Mouse (Mus musculus): ENCODE measurements around the gene Mark2.
A peak's percentile ranks its signal among the peaks of the same experiment; 100 is the strongest.
"Not testable (repeated sequence)": the region's sequence is repeated elsewhere in the genome, so short reads cannot be mapped to it uniquely, and the experiment has no call there.

Gene Mark2

DNA sequence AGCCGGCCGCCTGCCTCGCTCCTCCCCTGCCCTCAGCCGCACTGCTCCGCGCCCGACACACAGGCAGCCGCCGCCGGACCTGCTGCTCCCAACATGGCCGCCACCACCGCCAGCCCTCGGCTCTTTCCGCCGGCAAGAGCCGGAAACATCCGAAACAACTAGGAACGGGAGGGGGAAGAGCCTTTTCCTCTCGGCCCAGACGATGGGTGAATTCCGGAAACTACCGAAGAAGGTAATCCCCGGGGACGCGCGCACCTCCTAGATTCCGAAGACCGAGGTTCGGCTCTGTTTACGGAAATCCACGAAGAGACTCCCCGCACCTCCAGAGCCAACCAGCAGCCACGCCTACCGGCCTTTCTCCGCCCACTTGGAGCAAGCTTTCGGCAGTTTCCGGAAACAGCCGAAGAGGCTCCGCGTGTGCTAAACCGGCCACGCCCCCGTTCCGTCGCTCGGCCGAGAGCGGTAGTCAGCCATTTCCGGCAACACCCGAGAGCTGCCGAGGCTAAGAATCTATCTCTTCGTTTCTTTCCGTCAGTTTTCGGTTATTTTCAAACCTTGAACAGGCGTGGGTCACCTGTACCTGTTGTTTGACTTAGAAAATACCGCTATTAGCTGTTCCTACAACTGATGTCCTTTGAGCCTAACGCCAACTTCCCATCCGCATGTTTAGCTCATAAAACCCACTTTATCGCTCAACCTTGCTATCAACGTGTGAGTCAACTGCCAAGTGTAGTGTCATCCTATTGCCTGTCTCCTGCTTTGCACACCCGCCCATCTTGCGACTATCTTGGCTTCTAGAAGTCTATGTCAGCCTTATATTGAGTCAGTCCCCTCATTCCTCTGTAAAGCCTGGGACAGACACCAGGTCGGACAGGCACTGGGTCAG is at the start of gene Mark2:
Gene Mark2 (minus strand): TSS at position 349 of the 886 bp plus-strand sequence.
- DNase-seq, result peak; percentile 98 to 99

DNA sequence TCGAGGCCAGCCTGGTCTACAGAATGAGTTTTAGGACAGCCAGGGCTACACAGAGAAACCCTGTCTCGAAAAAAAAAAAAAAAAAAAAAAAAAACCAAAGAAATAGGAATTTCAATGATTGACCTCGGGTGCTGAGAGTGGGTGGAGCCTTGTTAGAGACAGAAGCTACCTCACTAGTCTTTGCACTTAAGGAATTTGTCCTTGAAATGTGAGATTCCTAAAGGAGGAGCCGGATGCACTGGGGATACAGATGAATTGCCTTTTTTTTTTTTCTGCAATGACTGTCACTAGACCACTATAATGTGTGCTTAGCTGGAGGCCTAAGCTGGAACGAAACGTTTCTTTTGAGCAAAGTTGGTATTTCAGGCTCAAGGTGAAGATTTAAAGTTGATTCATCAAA is 46.8 kb upstream of the Mark2 start:
- DNase-seq, result no peak

DNA sequence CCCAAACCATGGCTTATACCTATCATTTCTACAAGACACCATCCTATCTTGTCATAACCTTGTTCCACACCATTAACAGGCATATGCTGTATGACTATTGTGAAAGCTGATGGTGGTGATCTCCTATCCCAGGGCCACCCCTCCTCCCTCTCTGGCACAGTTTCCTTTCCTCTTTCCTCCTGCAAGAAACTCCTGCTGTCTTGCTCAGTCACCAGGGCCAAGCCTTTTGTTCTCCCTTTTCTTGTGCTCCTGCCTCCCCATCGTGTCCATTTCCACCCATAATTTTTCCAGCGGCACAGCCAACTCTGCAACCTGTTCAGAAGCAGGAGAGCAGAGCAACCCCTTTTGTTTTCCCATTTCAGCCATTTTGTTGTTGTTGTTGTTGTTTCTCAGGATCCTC is 44.4 kb upstream of the Mark2 start:
- DNase-seq, result no peak

DNA sequence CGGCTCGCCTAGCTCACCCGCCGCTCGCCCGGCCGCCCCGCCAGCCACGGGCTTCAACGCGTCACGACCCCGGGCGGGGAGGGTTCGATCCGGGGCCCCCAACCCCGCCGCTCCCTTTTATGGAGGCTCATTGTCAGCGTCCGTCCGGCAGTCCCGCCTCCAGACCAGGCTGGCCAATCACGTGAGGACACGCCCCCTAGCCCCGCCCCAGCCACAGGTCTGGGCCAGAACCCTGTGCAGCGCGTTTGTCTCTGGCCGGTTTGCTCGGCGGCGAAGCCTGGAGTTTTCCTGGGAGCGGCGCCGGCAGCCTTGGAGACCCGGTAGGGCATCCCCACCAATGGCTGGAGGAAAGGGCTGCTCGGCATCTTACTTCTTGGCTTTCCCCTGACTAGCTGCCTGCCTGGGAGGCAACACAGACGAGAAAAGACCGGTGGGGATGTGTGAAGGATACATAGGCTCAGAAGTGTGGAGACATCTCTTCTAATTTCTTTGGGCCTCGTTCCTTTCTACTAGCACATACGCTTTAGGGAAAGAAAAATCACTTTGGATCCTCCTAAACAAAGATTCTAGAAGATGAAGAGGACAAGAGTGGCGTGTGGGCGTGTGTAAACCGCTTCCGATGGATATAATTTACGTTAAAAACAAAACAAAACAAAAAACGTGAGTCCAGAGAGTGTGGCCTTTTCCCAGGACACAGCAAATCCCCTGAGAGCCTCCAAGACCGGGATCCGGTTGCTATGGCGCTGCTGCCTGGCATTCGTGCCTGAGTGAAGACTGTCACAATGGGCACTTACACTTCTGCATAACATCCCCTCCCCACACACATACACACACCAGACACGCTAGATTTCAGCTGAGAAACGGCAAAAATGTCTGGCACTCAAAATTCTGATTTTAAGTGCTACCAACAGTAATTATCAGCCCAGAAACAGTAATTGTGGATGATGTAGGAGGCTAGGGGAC is 41.5 kb upstream of the Mark2 start, which contains the start of gene Spindoc:
Gene Spindoc (minus strand): TSS at position 92 of the 963 bp plus-strand sequence.
- DNase-seq, result peak; percentile 94

DNA sequence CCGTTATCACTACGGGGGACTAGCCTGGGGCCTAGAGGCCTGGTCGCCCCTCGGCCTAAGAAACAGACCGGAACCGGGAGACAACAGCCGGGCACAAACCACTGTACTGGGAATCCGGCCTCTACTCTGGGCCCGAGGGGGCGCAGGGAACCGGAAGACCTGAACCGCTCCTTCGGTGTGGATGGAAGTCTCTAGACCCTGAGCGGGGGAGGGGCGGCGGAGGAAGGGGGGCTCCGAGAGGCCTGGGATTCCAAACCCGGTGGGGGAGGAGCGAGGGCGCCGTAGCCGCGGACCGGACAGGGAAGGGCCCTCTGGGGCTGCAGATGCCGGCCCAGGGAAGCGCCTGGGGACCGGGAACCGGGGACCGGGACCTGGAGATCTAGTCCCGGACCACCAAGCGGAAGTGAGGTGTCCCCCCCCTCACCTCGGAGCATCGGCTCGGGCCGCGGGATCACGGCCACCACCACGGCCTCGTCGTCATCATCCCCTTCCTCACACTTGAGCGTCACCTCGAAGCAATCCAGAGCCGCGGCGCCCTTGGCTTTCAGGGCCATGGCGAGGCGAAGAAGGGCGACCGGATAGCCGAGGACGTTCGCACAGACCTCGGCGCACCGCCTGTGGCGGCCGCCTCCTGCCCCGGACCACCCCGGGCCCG is 40.7 kb upstream of the Mark2 start:
- peak; percentile 62 to 71 for DNase-seq

DNA sequence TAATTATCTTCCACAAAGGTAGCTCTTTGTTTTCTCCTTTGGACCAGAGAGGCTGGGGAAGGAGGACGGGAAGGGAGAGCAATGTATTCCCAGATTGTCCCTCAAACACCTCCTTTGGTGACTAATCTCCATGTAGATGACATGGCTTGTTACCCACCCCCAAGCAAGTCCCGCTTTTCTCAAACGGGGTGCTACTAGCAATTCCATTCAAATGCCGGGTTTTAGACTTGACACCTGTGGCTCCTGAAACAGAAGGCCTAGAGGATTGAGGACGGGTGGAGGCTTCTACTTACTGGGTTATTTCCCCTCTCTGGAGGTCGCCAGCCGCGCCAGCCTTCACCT is 40.2 kb upstream of the Mark2 start:
- no peak for DNase-seq

DNA sequence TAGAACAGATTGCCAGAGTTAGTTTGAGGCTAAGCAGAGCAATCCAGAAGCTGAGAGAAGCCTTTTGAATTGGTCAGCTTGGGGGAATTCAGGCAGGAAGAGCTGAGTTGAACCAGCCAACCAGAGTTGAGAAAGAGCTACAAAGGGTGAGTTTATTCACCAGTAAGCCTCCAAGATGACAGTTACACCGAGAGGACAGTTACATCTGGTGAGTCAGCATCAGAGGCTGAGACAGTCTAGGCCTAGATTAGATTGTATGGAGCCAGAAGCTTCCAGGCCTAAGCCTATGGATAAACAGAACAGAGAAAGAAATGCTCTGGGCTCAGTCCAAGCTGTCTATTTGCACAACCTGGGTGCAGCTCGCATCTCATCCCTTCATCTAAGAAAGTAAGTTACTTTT is 36.0 kb upstream of the Mark2 start:
- no peak for DNase-seq

DNA sequence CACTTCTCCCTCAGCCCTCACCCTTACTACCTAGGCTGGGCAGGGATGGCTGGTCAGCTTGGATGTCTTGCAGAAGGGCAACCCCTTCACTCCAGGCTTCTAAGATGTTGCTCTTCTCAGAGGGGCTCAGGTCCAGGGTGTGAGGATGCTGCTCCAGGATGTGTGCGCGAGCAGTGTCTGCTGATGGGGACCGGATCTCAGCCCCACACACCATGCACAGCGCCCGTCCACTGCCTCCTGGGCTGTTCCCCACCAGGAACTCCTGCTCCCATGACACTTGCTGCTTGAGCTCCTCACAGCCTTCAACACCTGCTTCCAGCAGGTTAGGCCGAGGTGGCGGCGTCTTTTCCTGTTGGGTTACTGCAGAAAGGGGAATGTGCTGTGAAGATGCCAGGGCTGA is 32.8 kb upstream of the Mark2 start:
- DNase-seq, result no peak

DNA sequence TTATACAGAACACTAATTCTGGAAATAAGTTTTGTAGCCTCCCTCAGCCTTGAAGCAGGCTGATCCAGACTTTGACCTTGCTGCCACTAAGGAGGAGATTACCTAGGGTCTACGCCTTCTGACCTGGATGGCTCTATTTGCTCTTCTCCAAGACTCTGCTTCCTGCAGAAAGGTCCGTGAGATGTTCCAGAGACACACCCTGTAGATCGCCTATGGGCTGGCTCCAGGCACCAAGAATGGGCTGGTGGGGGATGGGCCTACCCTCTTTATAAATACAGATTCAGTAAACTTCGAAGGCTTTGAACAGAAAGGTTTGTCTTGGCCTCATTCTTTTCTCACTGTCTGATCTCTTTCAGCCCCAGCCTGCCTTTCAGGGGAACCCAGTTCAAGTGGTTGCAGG is 27.8 kb upstream of the Mark2 start:
- not testable (repeated sequence) for DNase-seq

DNA sequence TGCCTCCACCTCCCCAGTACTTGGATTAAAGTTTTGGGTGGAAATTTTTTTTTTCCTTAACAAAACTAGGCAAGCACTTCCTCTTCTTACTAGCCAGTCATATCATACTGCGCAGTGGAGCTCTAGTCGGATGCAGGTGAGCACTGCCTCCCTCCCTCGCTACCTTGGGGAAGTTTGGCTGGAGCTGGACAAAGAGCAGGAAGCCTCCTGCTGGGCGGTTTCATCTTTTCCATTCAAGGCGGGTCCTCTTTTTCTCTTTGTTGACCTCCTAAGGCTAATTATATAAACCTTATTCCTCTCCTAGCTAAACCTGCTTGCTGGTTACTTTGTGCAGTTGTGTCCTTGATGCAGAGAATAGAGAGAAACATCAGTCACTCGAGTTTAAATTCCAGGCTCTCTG is 12.0 kb upstream of the Mark2 start:
- DNase-seq, result no peak

DNA sequence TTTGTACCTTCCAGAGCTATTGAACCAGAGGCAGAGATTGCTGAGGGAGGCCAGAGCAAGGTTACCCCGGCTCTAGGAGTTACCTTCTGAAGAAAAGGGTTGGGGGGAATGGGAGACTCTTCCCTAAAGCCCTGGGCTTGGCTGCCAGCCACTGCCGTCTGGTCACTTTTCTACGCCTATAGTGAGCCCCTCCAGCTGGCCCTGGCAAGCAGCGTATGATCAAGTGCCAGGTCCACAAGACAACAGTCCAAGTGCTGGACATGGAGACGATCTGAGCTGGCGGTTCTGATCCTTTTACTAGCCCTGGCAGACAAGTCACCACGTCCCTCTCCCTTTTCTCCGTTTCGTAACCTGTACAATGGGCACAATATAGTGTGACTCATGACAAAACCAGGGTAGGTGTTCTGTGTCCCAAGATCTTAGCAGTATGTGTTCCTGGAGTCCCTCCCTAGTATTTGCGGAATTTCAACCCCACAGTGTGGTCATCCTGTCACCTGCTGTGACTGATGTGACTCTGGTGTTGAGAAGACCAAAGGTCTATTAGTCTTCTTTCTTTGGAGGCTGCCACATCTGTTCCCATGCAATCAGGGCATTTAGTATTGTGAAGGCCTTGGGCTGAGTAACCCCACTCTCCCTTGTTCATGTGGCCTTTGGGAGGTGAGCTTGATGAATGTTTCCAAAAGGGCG is 11.3 kb upstream of the Mark2 start:
- no peak for DNase-seq

DNA sequence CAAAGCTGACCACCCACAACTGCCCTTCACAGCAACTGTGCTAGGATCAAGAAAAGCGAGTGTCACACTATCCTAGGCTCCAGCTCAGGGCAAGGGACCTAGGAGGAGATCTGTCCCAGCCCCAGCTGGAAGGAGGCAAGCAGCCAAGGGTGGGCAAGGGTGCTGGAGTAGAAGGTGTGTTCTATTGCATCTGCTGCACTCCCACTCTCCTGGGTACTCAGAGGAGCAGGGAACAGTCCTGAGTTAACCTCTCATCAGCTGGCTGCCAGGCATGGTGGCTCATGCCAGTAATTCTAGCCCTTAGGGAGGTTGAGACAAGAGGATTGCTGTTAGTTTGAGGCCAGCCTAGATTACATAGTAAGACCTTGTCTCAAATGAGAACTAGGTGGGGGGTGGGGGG is 8.3 kb upstream of the Mark2 start:
- no peak for DNase-seq

DNA sequence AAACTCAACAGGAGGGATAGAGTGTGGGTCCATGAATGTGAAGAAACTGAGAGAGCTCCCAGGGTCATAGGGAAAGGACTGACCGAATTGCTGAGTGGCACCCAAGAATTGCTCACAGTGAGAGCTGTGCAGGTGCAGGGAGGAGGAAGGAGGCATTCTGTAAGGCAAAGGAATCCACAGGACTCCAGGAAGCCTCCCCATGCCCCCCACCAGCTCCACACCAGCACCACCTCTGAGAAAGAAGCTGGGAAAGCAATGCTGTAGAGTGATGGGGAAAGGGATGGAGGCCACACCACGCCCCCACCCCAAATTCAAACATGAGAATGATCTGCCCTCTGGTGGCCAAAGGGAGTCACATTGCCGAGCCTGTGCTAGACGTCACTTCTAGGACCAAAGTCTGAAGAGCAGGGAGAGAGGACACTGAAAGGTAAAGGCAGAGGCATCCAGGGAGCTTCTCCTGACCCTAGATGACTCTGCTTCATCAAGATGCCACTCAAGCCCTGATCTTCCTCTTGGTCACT is 3.6 kb upstream of the Mark2 start:
- DNase-seq, result peak; percentile 17 to 45

DNA sequence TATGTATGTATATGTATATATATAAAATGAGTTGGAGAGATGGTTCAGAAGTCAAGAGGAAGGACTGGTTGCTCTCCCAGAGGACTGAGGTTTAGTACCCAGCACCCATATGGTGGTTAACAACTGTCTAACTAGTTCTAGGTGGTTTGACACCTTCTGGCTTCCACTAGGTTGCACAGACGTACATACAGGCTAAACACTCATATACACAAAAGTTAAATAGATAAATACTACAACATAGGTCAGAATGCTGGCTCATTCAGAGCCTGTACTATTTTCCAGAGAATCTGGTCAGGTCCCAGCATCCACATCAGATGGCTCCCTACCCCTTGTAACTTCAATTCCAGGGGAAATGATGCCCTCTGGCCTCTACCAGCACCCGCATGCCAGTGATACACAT is 986 bp upstream of the Mark2 start:
- no peak for DNase-seq

DNA sequence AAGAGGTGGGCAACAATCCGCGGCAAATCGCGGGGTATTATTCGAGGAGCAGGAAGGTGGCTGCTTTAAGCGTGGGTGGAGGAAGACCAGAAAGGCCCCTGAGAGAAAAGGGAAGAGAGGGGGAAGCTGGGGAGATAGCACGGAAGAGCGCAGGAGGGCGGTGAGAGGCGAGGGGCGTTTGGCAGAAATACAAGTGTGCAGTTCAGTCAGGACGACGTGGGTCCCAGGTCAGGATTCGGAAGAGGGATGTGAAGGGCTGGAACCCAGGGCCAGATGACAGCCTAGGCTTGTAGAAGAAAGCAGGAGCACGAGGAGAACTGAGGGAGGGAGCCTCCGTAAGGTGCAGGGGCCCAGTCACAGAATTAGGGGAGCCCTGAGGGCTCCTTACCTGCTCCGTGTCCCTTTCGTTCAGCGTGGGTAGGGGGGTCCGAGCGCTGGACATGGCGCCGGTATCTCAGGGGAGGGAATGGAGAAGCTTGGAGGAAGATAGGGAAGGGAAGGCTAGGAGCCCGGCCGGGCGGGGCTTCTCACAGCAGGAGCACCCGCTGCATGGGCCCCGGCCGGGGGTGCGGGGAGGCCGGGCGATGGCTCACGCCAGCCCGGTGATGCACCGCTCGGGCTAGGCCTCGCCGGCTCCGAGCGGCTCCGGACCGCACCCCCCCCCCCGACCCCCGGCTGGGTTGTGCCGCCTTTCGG is 732 bp downstream of the Mark2 start:
- peak in 1 of 2 experiments; percentile 54 for DNase-seq

DNA sequence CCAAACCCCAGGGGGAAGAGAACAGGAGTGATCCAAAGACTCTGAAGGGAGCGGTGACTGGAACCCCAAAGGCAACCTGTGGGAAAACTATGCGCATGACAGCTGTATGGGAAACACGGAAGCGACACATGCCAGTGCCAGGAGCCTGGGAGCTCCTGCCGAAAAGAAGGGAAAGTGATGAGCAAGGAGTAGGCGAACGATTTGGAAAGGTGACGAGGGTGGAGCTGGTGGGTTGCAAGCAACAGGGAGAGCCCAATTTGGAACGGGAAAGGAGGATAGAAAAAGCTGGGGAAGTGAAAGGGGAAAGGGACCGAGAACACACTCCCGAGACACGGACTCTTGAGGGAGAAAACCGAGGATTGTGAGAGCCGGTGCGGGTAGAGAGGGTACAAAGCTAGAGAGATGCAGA is 1.3 kb downstream of the Mark2 start:
- peak in 1 of 2 experiments; percentile 22 for DNase-seq

DNA sequence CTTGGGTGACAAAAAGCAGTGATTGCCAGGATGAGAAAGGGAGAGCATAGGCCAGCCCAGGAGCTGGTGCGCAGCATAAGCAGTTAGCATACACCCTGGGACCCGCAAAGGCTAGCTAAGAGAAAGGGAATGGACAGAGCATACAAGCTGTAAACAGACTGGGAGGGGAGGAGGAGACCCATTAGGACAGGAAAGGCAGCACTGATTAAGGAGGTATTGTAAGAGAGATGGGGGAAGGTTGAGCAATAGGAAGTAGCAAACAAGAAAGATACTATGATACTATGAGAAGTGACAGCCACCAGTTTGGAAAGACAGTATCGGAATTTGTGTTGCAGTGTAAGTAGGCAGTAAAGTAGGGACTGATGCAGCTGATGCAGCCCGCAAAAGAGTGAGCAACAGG is 1.8 kb downstream of the Mark2 start:
- no peak for DNase-seq

DNA sequence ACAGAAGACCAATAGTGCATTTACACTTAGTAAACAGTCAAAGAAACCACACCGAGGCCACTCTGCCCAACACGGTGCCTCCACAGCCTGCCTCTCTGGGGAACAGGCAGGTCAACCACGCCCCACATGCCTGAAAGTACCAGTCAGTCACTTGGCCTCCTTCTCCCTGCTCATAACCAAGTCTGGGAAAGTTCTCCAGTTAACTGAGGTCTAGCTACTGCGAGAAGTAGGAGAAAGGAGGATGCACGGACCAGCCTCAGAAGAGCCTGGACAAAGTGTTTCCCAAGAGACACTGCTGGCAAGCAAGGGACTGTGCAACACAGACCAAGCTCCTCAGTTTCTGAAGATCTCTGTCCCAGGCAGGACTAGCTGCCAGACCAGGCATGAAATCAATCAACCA is 2.6 kb downstream of the Mark2 start:
- no peak for DNase-seq

DNA sequence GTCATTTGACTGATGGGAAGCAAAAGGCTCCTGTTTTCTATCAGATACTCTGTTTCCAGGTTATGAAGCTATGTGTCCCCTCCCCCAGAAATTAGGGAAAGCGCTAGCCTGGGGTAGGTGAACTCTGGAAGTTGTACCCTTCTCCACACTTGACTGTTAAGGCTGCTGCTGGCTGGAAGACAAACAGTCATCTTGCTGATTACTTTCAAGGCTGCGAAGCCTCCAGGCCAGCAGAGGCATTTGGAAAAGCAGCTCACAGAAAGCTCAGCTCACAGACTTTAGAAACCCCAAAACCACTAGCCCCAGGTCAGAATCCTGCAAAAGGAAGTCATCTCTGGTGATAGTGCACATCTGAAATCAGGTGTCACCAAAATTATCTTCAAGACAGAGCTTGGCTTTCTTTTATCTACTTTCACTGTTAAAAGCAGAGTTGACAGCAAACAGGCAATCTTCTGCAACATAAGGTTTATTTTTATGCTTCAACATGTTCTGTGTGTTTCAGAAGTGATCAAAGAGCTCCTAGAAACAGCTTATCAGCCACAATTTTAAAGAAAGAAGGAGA is 3.8 kb downstream of the Mark2 start:
- no peak for DNase-seq

DNA sequence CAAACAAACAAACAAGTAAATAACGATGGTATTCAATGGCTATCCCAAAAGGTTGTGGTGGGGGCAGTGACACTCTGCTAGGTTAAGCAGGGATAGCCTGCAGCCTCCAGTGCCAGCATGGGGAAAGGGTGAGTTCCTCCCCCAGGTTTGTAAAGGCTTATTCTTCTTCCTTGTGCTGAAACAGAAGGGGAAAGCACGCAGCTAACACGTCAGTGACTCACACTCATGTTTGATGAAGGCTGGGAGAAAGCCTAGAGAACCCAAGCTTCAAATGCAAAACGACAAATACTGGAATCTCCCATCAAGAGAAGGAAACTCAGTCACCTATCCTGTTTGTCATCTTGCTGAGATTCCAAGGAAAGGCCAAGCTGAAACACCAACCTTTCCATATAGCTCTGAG is 6.0 kb downstream of the Mark2 start:
- DNase-seq, result no peak

DNA sequence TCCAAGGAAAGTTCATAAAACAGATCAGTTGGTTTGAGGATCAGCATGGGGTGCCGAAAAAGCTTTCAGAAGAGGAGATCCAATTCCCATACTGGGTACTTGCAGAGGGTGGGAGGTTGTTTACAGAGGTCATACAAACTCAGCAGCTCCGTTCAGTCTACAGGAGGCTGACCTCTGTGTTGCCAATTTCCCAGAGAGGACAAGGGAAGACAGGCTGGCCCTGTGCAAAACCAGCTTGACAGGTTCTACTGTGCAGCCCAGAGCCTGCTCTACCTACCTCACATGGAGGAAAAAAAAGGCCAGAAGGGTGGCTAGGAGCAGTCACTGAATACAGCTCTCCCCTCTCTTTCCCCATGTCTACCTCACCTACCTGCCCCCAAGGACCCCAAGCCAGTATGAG is 7.6 kb downstream of the Mark2 start:
- DNase-seq, result no peak
